Comparison of ENCODE assay signal across 23 mouse cellular contexts in genomic region chr1:51538836-51539235, GRCm38 (mm10).
"Had no signal": no experiment of that assay in that cellular context is flagged by ENCODE, and none has a peak within 500 bp of the region (broad histone marks: within the 10 kb centered on the region; RNA-seq: fewer than 3 reads in every experiment).

No protein-coding gene starts in this region.

- H3K4me1 ChIP-seq: limb, embryonic 10.5 days; limb, embryonic 13.5 days; liver, embryonic 12.5 days; liver, embryonic 15.5 days; midbrain, embryonic 13.5 days; neural tube, embryonic 13.5 days had no signal

- H3K4me2 ChIP-seq: limb, embryonic 13.5 days; liver, embryonic 12.5 days; liver, embryonic 15.5 days; lung, embryonic 15.5 days; midbrain, embryonic 13.5 days; neural tube, embryonic 13.5 days had no signal

- DNase-seq: kidney, adult 11 months; kidney, adult 9 months; liver; lung, adult 18-20 months; lung, postnatal 10 days; lung, postnatal 36 days; right cerebral cortex, adult 18-20 months; right cerebral cortex, postnatal 14 days; right cerebral cortex, postnatal 4 days; thymus, postnatal 25 days had no signal

- ATAC-seq: hindbrain, postnatal 0 days; inflammation-experienced regulatory T-cells, adult 6 months; liver, embryonic 12.5 days; midbrain, embryonic 13.5 days; midbrain, embryonic 16.5 days had no signal

- H3K36me3 ChIP-seq: limb, embryonic 10.5 days; limb, embryonic 13.5 days; liver, embryonic 12.5 days; liver, embryonic 15.5 days; lung, embryonic 15.5 days; midbrain, embryonic 10.5 days; midbrain, embryonic 13.5 days; neural tube, embryonic 13.5 days had no signal

- H3K4me3 ChIP-seq: limb, embryonic 10.5 days; limb, embryonic 13.5 days; liver, embryonic 12.5 days; liver, embryonic 15.5 days; lung, embryonic 15.5 days; midbrain, embryonic 10.5 days; midbrain, embryonic 13.5 days; myocyte; neural tube, embryonic 13.5 days had no signal

- H3K9me3 ChIP-seq: limb, embryonic 10.5 days; limb, embryonic 13.5 days; liver, embryonic 12.5 days; liver, embryonic 15.5 days; lung, embryonic 15.5 days; megakaryocyte, embryonic 14.5 days; midbrain, embryonic 10.5 days; midbrain, embryonic 13.5 days; neural tube, embryonic 13.5 days had no signal

- H3K27me3 ChIP-seq: limb, embryonic 13.5 days; liver, embryonic 12.5 days; liver, embryonic 15.5 days; lung, embryonic 15.5 days; megakaryocyte, embryonic 14.5 days; midbrain, embryonic 13.5 days; neural tube, embryonic 13.5 days had no signal

- H3K9ac ChIP-seq: limb, embryonic 13.5 days; liver, embryonic 12.5 days; liver, embryonic 15.5 days; lung, embryonic 15.5 days; midbrain, embryonic 13.5 days; neural tube, embryonic 13.5 days had no signal

- H3K27ac ChIP-seq: hindbrain, postnatal 0 days; limb, embryonic 10.5 days; limb, embryonic 13.5 days; liver, embryonic 12.5 days; liver, embryonic 15.5 days; lung, embryonic 15.5 days; midbrain, embryonic 10.5 days; midbrain, embryonic 13.5 days; neural tube, embryonic 13.5 days had no signal
